Mouse (Mus musculus): ENCODE results near the gene Tnfrsf13b.
"Not testable (repeated sequence)": the region's sequence is repeated elsewhere in the genome, so short reads cannot be mapped to it uniquely, and the experiment has no call there.

Gene Tnfrsf13b

GRCm38 (mm10) chr11:61170184-61170583 lies 43.6 kb downstream of the Tnfrsf13b start:
- no peak for DNase-seq (ENCODE audit: low spot score)

DNA sequence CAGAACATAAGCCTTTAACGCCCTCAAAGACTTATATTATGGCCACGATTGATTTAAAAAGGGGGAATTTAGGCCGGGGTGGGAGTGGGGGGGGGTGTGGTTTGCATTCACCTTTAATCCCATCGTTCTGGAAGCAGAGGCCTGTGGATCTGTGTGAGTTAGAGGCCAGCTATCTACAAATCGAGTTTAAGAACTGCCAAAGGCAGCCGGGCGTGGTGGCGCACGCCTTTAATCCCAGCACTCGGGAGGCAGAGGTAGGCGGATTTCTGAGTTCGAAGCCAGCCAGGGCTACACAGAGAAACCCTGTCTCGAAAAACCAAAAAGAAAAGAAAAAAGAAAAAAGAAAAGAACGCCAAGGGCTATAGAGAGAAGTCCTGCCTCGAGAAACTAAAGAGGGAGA lies 46.9 kb downstream of the Tnfrsf13b start:
- DNase-seq (ENCODE audit: low spot score) = not testable (repeated sequence)

- peak; percentile 41 for DNase-seq (ENCODE audit: low spot score)
These were observed 47.8 kb downstream of the Tnfrsf13b start for GRCm38 (mm10) chr11:61174291-61174820.

DNA sequence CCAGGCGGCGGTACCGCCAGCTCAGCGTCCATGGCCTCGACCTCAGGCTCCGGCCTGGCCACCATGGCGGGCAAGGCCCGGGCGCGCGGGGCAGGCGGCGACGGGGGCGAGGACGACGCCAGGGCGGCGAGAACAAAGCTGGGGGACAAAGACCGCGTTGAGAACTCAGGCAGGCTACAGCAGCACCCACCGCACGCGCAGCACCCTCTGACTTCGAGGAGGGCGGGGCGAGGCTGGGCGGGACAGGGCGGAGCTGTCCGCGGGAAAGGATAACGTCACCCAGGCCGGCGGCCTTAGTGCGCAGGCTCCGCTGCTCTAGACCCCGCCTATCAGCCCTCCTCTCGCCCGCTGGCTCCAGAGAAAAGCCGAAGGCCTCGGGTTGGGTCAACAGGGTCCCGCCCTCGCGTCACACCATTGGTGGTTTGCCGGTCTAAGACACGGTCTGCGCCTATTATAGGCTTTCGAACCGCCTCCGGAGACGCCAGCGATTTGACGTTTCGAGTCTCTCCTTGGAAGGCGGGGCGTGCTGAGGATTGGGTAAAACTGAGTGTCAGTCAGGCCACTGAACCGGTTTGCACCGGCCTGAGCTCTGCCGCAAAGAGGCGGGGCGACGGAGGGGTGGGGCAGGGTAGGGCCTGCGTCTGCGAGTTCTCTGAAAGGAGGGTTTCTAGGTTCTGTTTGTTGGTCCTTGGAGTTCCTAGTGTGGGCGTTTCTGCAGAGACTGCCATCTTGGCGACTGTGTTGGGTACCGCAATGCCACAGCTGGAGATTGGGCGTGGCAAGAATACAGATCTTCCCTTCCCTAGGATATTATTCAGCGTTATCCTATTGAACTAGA lies 48.5 kb downstream of the Tnfrsf13b start, which contains the start of gene Usp22:
Gene Usp22 (minus strand): TSS at position 235 of the 838 bp plus-strand sequence.
- peak; percentile 100 for DNase-seq (ENCODE audit: low spot score)

GRCm38 (mm10) chr11:61175778-61176177 lies 49.2 kb downstream of the Tnfrsf13b start:
- no peak for DNase-seq (ENCODE audit: low spot score)

DNA sequence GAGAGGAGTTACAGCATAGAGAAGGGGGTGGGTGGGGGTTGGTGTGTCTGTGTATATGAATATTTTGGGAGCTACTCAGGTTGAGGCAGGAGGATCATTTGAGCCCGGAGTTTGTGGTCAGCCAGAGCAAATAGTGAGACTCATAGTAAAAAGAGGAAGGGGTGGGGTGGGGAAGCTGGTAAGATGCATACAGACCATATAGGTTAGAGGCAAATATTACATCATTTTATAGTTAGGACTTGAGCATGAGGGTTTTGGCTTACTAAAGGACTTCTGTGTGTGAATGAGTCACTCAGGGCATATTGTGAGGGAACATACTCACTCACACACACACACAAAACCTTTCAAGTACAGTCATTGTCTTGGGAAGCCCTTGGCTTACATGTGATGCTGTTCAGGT lies 49.8 kb downstream of the Tnfrsf13b start:
- no peak for DNase-seq (ENCODE audit: low spot score)

GRCm38 (mm10) chr11:61180361-61180760 lies 53.8 kb downstream of the Tnfrsf13b start:
- DNase-seq (ENCODE audit: low spot score) = no peak

DNA sequence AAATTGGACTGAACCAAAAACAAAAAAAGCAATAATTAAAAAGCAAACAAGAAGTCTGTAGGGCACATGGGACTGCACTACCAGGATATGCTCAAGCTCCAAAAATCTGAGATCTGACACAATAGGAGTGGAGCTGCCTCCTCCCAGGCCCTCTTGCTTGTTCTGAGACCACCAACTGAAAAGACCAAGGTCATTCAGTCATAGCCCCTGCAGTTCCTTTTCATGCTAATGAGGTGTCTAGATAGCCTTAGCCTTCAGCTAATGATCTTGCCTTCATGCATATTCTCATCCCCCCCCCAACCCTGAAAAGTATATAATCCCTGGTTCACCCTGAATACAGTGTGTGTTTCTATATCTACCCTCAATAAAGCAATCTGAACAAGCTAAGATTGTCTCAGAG lies 55.1 kb downstream of the Tnfrsf13b start:
- DNase-seq (ENCODE audit: low spot score) = no peak

- no peak for DNase-seq (ENCODE audit: low spot score)
These were observed 57.3 kb downstream of the Tnfrsf13b start for GRCm38 (mm10) chr11:61183820-61184219.

DNA sequence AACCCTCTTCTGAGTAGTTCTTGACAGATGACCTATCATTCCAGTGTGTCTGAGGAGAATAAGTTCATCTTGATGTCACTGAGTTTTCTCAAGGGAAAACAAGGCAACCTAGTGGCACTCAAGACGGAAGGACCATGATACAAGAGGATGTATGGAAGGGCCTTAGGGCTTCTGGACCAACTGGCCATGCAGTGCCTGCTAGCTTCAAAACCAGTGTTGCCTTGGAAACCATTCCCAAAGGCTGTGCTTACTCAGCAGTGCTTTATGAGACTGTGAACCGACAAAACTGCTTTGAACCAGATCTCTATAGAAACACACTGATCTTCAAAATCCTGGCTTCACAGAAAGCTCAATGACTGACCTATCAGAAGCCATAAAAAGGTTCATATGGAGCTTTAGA lies 64.2 kb downstream of the Tnfrsf13b start:
- no peak for DNase-seq (ENCODE audit: low spot score)

DNA sequence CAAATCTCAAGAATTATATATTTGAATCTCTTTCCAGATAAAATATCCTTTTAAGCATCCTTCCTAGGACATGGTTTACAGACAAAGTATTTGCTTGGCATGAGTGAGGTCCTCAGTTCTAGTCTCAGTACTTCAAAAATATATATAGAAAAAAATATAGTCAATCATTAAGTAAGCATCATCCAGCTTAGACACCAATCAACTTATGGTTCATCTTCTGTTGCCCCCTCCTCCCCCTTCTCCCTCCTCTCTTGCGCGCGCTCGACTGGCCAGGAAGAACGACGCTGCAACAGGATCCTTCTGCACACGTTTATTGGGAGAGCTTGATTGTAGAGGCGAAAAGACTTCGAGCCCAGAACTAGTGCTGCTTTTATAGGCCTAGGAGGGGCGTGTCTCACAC lies 65.6 kb downstream of the Tnfrsf13b start:
- not testable (repeated sequence) for DNase-seq (ENCODE audit: low spot score)

GRCm38 (mm10) chr11:61192779-61193178 lies 66.2 kb downstream of the Tnfrsf13b start:
- DNase-seq (ENCODE audit: low spot score) = no peak

DNA sequence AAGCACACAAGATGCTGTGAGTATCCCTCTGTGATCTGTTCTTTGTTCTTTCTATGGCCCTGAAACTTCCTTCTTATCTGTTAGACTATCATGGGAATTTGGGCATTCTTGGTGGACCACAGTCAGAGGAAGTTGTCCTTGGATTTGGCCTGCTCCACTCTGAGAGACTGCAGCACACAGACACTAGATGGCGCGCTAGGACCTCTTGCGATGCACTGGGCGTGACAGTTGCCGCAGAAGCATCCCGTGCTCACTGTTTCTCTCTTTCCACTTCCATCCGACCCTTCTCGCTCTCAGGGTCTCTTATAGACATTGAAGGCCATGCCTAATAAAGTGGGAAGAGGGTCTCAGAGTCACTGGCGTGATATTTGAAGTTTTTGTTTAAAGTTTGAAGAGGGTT lies 66.8 kb downstream of the Tnfrsf13b start:
- DNase-seq (ENCODE audit: low spot score) = peak; percentile 68

GRCm38 (mm10) chr11:61196616-61197353 lies 70.2 kb downstream of the Tnfrsf13b start:
- DNase-seq (ENCODE audit: low spot score) = no peak

DNA sequence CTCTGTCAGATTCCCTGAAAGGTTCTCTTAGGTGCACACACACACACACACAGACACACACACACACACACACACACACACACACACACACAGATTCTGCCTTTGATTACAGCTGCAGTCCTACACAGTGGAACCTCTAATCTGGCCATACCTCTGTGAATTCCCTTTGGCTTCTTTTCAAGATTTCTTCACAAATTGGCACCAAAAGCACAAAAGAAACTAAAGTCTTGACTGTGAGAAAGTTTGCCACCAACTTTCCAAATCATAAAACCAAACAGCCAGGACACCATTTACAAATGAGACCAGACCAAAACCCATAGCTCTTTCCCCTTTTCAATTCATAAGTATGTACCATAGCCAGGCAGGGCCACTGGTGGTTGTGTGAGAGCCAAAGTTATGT lies 71.4 kb downstream of the Tnfrsf13b start:
- DNase-seq (ENCODE audit: low spot score) = no peak
